Mouse (Mus musculus): ENCODE measurements at regions not wholly inside any gene's neighbourhood (a gene's known extent, or its start where the extent isn't known, plus 50 kb on each side); places are given as distances from the start of the nearest gene placed in this dataset.

- no peak for TF ChIP-seq CTCF (IDR thresholded peaks at IDR 0.05)
- TF ChIP-seq EP300 (IDR thresholded peaks at IDR 0.05) = no peak
Measured at GRCm38 (mm10) chr10:24380478-24381273, 157.4 kb downstream of the Moxd1 start.
